Mouse (Mus musculus): ENCODE results near the gene Col4a2.

- TF ChIP-seq CTCF (IDR thresholded peaks at IDR 0.05), result no peak
- TF ChIP-seq EP300 (IDR thresholded peaks at IDR 0.05), result no peak
These were observed 54.1 kb downstream of the Col4a2 start for GRCm38 (mm10) chr8:11366741-11367140.
